Mouse (Mus musculus) stomach, embryonic 16.5 days (tissue): ENCODE measurements around the gene Igsf9. TPM values are rescaled to one million over a fixed set of nuclear protein-coding genes. Genes with fewer than 3 reads are reported as not detected.
A peak's percentile ranks its signal among the peaks of the same experiment; 100 is the strongest.

Experiments
- ATAC-seq: fragments of 200-750 bp; cut with Nextera tagmentation; 2 replicates; pipeline ENCODE4 v1.8.0; 2017; ENCODE audit warnings: moderate number of reproducible peaks, moderate TSS enrichment; ENCODE audit not compliant: insufficient read depth, low FRiP score
- H3K27ac ChIP-seq: fragments of 300-500 bp; sonication (generic); 2 replicates; pipeline ENCODE4 v1.5.1; 2014; ENCODE audit warnings: low read length
- H3K27me3 ChIP-seq: fragments of 300-500 bp; sonication (generic); 2 replicates; pipeline ENCODE4 v1.6.1; 2014; ENCODE audit warnings: low read length, control low read depth, mixed read lengths; ENCODE audit not compliant: control insufficient read depth, insufficient read depth
- H3K36me3 ChIP-seq: fragments of 300-500 bp; sonication (generic); 2 replicates; pipeline ENCODE4 v1.6.1; 2014; ENCODE audit warnings: low read length; ENCODE audit not compliant: control insufficient read depth, insufficient read depth
- H3K4me1 ChIP-seq: fragments of 300-500 bp; sonication (generic); 2 replicates; pipeline ENCODE4 v1.6.1; 2014; ENCODE audit warnings: low read length, control low read depth, mixed read lengths; ENCODE audit not compliant: control insufficient read depth, insufficient read depth
- H3K4me2 ChIP-seq: fragments of 300-500 bp; sonication (generic); 2 replicates; pipeline ENCODE4 v1.6.1; 2014; ENCODE audit warnings: low read depth, low read length, mixed read lengths
- H3K4me3 ChIP-seq: fragments of 300-500 bp; sonication (generic); replicated peaks from 2 replicates; pipeline ENCODE4 v1.5.1; 2014; ENCODE audit warnings: mild to moderate bottlenecking, low read length
- H3K9ac ChIP-seq: fragments of 300-500 bp; sonication (generic); 2 replicates; pipeline ENCODE4 v1.6.1; 2014; ENCODE audit warnings: low read length
- H3K9me3 ChIP-seq: fragments of 300-500 bp; sonication (generic); replicated peaks from 2 replicates; pipeline ENCODE4 v1.6.1; 2016; ENCODE audit warnings: low read length, control low read depth; ENCODE audit not compliant: control insufficient read depth
- WGBS: fragments of 180-500 bp; shearing (Covaris S2); extraction: QIAGEN DNeasy Blood & Tissue Kit; methylation state at CpG from one replicate; pipeline ENCODE4 v1.1.7; 2014; 5-methylcytosine and 5-hydroxymethylcytosine counted together
- polyA plus RNA-seq: library from polyadenylated mRNA; unstranded; fragments of >200 nt; fragmentation: Nextera tagmentation; extraction: Ambion mirVana; gene quantifications from 2 replicates; pipeline ENCODE4 v1.2.1, GENCODE M21; 2015

Gene Igsf9
- polyA plus RNA-seq, 1 experiment from 2014 or later, result 51.6 TPM

- no peak for ATAC-seq
- H3K4me2 ChIP-seq, result no peak overlapping the region
- no peaks in the 10 kb centered on the region for H3K27me3 ChIP-seq
- no peak overlapping the region for H3K4me3 ChIP-seq
- H3K27ac ChIP-seq, result peak overlapping the region; percentile 69; the same call in 1 of the 2 replicates
- H3K4me1 ChIP-seq, result peaks cover 24% of the 10 kb centered on the region
- H3K9ac ChIP-seq, result no peak overlapping the region
- WGBS, result 70% methylated on average over 7 of the region's 7 CpGs
- no peaks in the 10 kb centered on the region; the same call in 1 of the 2 replicates for H3K9me3 ChIP-seq
- H3K36me3 ChIP-seq, result no peaks in the 10 kb centered on the region
Measured at GRCm38 (mm10) chr1:172514551-172515268, 33.1 kb downstream of the Igsf9 start.

- Histone ChIP-seq H3K4me3 (no peak overlapping the region), H3K4me2 (no peak overlapping the region), H3K4me1 (peaks cover 20% of the 10 kb centered on the region), H3K27ac (peak overlapping the region; percentile 18; the same call in 1 of the 2 replicates), H3K9ac (no peak overlapping the region), H3K9me3 (no peaks in the 10 kb centered on the region; the same call in 1 of the 2 replicates), H3K36me3 (no peaks in the 10 kb centered on the region), H3K27me3 (no peaks in the 10 kb centered on the region)
- 0 out of 2 replicates have a peak, but pooled peaks have one; percentile 26 for ATAC-seq
- 52% methylated on average over 1 of the region's 1 CpGs for WGBS
Measured at GRCm38 (mm10) chr1:172515396-172515795, 33.8 kb downstream of the Igsf9 start.

- Histone ChIP-seq H3K4me3 (no peak overlapping the region), H3K4me2 (no peak overlapping the region), H3K36me3 (no peaks in the 10 kb centered on the region), H3K4me1 (peaks cover 29% of the 10 kb centered on the region), H3K9ac (no peak overlapping the region), H3K27ac (no peak overlapping the region), H3K9me3 (no peaks in the 10 kb centered on the region; the same call in 1 of the 2 replicates), H3K27me3 (no peaks in the 10 kb centered on the region)
- WGBS, result 78% methylated on average over 4 of the region's 4 CpGs
- no peak for ATAC-seq
Measured at GRCm38 (mm10) chr1:172518013-172518412, 36.4 kb downstream of the Igsf9 start.

GRCm38 (mm10) chr1:172519644-172520043 is 38.1 kb downstream of the Igsf9 start:
- H3K27ac ChIP-seq, result no peak overlapping the region; the same call in 1 of the 2 replicates
- no peak for ATAC-seq

GRCm38 (mm10) chr1:172520576-172521440 is 39.2 kb downstream of the Igsf9 start, which contains the start of gene Cfap45:
Cfap45 (plus strand) TSS chr1:172520801.
- H3K4me2 ChIP-seq, result peak within 1 kb of the TSS; percentile 71
- 4% methylated on average over 28 of the region's 28 CpGs for WGBS
- H3K27ac ChIP-seq, result peak within 1 kb of the TSS; percentile 29; the same call in 1 of the 2 replicates

More at GRCm38 (mm10) chr1:172519644-172520043, 38.1 kb downstream of the Igsf9 start:
- Histone ChIP-seq H3K4me1 (peaks cover 14% of the 10 kb centered on the region), H3K4me2 (no peak overlapping the region), H3K27me3 (no peaks in the 10 kb centered on the region), H3K36me3 (no peaks in the 10 kb centered on the region), H3K4me3 (no peak overlapping the region), H3K9me3 (no peaks in the 10 kb centered on the region; the same call in 1 of the 2 replicates), H3K9ac (no peak overlapping the region)
- WGBS, result 56% methylated on average over 6 of the region's 6 CpGs

GRCm38 (mm10) chr1:172522524-172522923 is 40.9 kb downstream of the Igsf9 start:
- Histone ChIP-seq H3K27ac (peak overlapping the region; percentile 70; the same call in 1 of the 2 replicates), H3K4me1 (peaks cover 21% of the 10 kb centered on the region), H3K36me3 (no peaks in the 10 kb centered on the region), H3K4me2 (no peak overlapping the region), H3K4me3 (no peak overlapping the region), H3K27me3 (no peaks in the 10 kb centered on the region), H3K9ac (peak overlapping the region; percentile 16; the same call in 1 of the 2 replicates), H3K9me3 (no peaks in the 10 kb centered on the region; the same call in 1 of the 2 replicates)
- no peak for ATAC-seq
- WGBS, result 52% methylated on average over 7 of the region's 7 CpGs

More at GRCm38 (mm10) chr1:172520576-172521440, 39.2 kb downstream of the Igsf9 start, which contains the start of gene Cfap45:
- Histone ChIP-seq H3K9ac (peak within 1 kb of the TSS; percentile 56), H3K36me3 (no peaks in the 10 kb centered on the region), H3K27me3 (no peaks in the 10 kb centered on the region), H3K4me3 (peak within 1 kb of the TSS; percentile 48), H3K4me1 (peaks cover 21% of the 10 kb centered on the region), H3K9me3 (no peaks in the 10 kb centered on the region; the same call in 1 of the 2 replicates)
- peak; percentile 80 for ATAC-seq

GRCm38 (mm10) chr1:172523699-172524101 is 42.1 kb downstream of the Igsf9 start:
- Histone ChIP-seq H3K27ac (no peak overlapping the region), H3K27me3 (no peaks in the 10 kb centered on the region), H3K9me3 (no peaks in the 10 kb centered on the region), H3K9ac (no peak overlapping the region), H3K4me2 (no peak overlapping the region), H3K4me1 (peaks cover 21% of the 10 kb centered on the region), H3K36me3 (no peaks in the 10 kb centered on the region), H3K4me3 (no peak overlapping the region)
- no peak for ATAC-seq
- 48% methylated on average over 12 of the region's 12 CpGs for WGBS

- WGBS, result 32% methylated on average over 15 of the region's 15 CpGs
- Histone ChIP-seq H3K4me1 (peaks cover 21% of the 10 kb centered on the region), H3K27ac (peak overlapping the region; percentile 85), H3K27me3 (no peaks in the 10 kb centered on the region), H3K9ac (peak overlapping the region; percentile 53), H3K4me2 (peak overlapping the region; percentile 44), H3K9me3 (no peaks in the 10 kb centered on the region), H3K36me3 (no peaks in the 10 kb centered on the region), H3K4me3 (peak overlapping the region; percentile 5; the same call in 1 of the 2 replicates)
- ATAC-seq, result peak; percentile 30
Measured at GRCm38 (mm10) chr1:172525027-172525764, 43.6 kb downstream of the Igsf9 start.
